Mouse (Mus musculus): ENCODE results near the gene Dnajb9. TPM values are rescaled to one million over a fixed set of nuclear protein-coding genes. Genes with fewer than 3 reads are reported as not detected.

Gene Dnajb9
- polyA plus RNA-seq, 1 experiment from 2014 or later, result 10.4 TPM

DNA sequence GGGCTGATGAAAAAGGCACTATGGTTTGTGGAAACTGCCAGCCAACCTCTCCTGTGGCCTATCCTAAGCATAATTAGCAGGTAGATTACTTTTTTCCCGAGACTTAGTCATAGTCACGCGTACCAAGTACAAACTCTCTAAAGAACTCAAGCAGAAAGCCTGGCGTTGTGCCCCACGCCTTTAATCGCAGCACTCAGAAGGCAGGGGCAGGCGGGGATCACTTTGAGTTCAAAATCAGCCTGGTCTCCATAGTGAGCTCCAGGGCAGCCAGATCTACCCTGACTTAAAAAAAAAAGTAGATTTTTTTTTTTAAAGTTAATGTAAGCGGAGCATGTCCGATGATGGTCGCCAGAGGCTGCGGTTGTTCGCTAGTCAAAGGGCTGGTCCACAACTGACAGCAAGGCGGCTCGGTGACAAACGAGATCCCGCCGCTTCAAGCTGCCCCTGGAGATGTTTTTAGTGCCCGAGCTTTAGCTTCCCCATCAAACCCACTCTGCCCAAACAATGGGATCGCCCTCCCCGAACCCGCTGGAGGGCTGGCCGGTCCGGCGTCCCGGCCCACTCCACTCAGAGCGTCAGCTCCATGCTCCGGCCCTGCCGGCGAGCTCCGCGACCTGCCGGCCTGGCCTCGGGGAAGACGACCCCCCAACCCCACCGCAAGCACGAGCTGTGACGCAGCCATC is 844 bp downstream of the Dnajb9 start:
- H3K9ac ChIP-seq, result peak overlapping the region; percentile 92
- DNase-seq, result peak; percentile 24
- ATAC-seq (ENCODE audit: low read depth), result no peak

DNA sequence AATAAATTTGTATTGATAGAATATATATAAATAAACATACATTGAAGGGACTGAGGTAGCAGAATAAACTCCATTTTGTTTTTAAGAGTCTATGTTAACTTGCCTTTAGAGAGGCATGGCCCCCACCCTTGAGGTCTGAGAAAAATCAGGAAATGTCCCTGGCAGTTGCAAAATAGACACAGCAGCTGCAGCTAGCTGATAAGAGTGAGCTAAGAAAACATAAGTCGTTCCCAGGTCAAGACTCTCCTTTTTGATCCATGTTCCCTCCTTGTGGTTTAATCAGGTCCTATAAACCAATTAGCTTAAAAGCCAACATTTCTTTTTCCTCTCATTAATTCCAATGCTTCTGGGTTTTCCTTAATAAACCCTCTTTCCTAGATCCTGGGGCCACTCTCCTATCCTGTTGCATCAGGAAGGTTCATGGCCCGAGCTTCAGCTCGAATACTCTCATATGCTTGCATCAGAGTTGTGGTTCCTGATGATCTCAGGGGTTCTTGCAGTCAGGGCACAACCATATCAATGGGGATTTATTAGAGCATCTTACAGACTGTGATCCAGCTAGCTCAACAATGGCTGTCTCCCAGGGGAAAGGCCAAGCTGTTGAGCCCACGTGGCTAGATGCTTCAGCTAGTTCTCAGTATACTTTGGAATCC is 12.1 kb downstream of the Dnajb9 start:
- 10% methylated on average over 4 of the region's 4 CpGs for WGBS (ENCODE audit: insufficient replicate concordance)
- peak; percentile 73 for ATAC-seq (ENCODE audit: low read depth)

More for the DNA sequence above, 844 bp downstream of the Dnajb9 start:
- H3K9me3 ChIP-seq (replicated peaks), result no peaks in the 10 kb centered on the region
- H3K4me2 ChIP-seq, result peak overlapping the region; percentile 98
- WGBS (ENCODE audit: insufficient replicate concordance), result under 1% methylated on average over 37 of the region's 37 CpGs
- H3K27me3 ChIP-seq, result no peaks in the 10 kb centered on the region
- H3K4me3 ChIP-seq (replicated peaks), result peak overlapping the region; percentile 91
- H3K36me3 ChIP-seq, result 0 out of 2 replicates have a peak, but pooled peaks cover 6% of the 10 kb centered on the region
- H3K27ac ChIP-seq, result peak overlapping the region; percentile 77
- H3K4me1 ChIP-seq (replicated peaks), result peaks cover 20% of the 10 kb centered on the region

DNA sequence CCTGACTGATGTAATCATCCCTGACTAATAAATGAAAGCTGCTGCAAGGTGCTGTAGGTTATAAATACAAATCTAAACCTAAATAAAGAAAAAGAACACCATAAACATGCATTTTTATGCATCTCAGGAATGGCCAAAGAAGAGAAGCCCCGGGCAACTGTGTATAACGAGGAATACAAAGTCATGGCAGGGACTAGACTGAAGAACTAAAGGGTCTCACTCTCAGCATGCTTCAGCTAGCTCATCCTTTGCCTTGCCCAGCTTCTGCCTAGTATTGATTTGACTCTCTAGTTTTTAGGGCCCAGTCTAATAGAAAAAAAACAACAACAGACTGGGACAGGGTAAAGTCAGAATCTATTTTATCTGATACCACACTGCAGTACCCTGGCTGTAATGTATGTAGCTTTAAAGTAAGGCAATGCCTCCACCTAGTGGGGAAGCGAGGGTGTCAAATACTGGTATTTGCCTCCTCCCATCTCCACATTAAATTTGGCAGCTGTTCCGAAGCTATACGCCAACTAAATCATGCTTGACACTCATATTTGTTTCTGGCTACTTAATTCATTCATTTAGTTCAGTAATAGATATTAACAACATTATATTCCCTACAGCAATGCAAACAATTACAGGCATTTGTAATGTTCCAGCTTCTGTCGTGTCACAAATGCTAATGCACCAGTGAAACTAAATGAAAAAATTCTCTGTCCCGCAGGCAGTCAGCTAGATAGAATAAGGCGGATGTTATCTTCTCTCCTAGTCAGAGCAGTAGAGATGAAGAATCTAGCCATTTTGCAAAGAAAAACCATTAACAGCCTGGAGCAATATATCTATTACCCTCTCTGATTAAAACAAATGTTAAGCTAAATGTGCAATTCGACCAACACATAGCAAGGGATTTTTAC is 28.8 kb downstream of the Dnajb9 start:
- Histone ChIP-seq H3K4me1 (replicated peaks) (no peaks in the 10 kb centered on the region), H3K27me3 (no peaks in the 10 kb centered on the region), H3K9ac (no peak overlapping the region), H3K9me3 (replicated peaks) (no peaks in the 10 kb centered on the region), H3K27ac (no peak overlapping the region), H3K4me3 (replicated peaks) (no peak overlapping the region), H3K4me2 (no peak overlapping the region), H3K36me3 (no peaks in the 10 kb centered on the region)
- no peak for ATAC-seq (ENCODE audit: low read depth)
- WGBS (ENCODE audit: insufficient replicate concordance), result 44% methylated on average over 9 of the region's 9 CpGs
- no peak for DNase-seq

More for the DNA sequence above, 12.1 kb downstream of the Dnajb9 start:
- no peak overlapping the region for H3K4me2 ChIP-seq
- no peaks in the 10 kb centered on the region for H3K9me3 ChIP-seq (replicated peaks)
- H3K4me1 ChIP-seq (replicated peaks), result peaks cover 13% of the 10 kb centered on the region
- DNase-seq, result peak; percentile 52
- no peak overlapping the region for H3K9ac ChIP-seq
- no peaks in the 10 kb centered on the region for H3K27me3 ChIP-seq
- H3K36me3 ChIP-seq, result no peaks in the 10 kb centered on the region
- H3K4me3 ChIP-seq (replicated peaks), result no peak overlapping the region
- H3K27ac ChIP-seq, result no peak overlapping the region; the same call in 1 of the 2 replicates

DNA sequence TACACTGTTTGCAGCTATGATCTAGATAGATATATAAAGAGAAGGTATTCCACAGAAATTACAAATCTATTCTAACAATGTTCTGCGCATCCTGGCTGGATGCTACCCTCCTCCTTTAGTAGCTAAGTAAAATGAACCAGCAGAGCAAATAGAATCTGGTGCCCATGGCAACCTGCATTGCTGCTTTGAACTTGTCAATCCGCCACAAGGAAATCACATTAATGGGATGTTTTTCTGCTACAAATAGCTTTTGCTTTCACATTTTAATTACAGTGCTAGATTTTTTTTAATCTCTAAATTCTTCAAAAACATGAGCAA is 33.1 kb downstream of the Dnajb9 start:
- H3K4me3 ChIP-seq (replicated peaks), result no peak overlapping the region
- no peaks in the 10 kb centered on the region for H3K27me3 ChIP-seq
- H3K9ac ChIP-seq, result no peak overlapping the region
- no peak overlapping the region for H3K27ac ChIP-seq
- H3K9me3 ChIP-seq (replicated peaks), result no peaks in the 10 kb centered on the region
- no peaks in the 10 kb centered on the region for H3K36me3 ChIP-seq
- DNase-seq (no peak), ATAC-seq (ENCODE audit: low read depth) (no peak)
- H3K4me2 ChIP-seq, result no peak overlapping the region
- 64% methylated on average over 2 of the region's 2 CpGs for WGBS (ENCODE audit: insufficient replicate concordance)
- H3K4me1 ChIP-seq (replicated peaks), result no peaks in the 10 kb centered on the region

DNA sequence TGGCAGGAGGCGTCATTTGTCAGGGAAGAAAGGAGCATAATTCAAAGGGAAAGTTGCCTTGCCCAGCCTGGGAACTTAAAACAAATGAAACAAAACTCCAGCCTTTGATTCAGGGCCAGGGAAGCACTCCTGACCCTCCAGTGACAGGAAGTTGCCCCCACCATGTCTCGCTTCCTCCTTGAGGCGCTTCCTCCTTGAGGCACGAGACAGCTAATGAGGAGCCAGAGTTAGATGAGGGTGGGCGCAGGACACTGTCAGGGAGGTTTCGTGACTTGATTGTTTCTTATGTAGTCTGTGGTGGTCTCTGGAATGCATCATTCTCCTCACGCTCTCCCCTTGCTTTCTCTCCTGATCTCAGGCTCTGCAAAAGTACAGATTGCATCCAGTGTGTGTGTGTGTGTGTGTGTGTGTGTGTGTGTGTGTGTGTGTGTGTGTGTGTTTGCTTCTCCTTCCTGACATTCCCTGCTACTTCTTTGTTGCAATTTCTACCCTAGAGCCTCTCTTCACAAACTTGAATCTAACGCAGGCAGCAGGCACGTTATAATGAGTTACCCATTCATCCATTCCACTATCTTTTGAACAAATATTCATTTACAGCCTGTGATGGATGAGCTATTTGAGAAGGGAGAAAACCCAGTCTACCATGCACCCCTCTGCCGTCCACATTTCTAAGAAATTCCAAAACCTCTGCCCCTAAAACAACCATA is 33.6 kb downstream of the Dnajb9 start:
- no peaks in the 10 kb centered on the region for H3K36me3 ChIP-seq
- no peak for DNase-seq
- 35% methylated on average over 10 of the region's 10 CpGs for WGBS (ENCODE audit: insufficient replicate concordance)
- H3K27ac ChIP-seq, result no peak overlapping the region
- H3K27me3 ChIP-seq, result no peaks in the 10 kb centered on the region
- no peaks in the 10 kb centered on the region for H3K4me1 ChIP-seq (replicated peaks)
- ATAC-seq (ENCODE audit: low read depth), result no peak
- H3K4me3 ChIP-seq (replicated peaks), result no peak overlapping the region
- H3K9me3 ChIP-seq (replicated peaks), result no peaks in the 10 kb centered on the region
- H3K9ac ChIP-seq, result no peak overlapping the region
- H3K4me2 ChIP-seq, result no peak overlapping the region

DNA sequence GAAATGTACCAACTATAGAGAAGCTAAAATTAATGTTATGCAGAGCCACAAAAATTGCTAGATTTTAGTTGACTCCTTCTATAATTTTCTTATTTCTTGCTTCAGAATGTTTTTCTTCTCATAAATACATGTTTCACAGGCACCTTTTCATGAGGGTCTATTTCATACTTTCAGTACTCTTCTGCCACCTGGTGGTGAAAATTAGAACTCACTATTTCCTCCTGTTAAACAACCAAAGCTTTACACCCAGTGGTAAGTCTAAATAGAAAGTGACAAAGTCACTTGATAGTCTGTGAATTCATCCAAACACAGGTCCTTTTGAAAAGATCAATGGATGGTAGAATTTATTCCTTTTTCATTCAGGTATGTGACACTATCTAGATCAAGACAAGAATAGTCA is 43.2 kb downstream of the Dnajb9 start:
- no peak for ATAC-seq (ENCODE audit: low read depth)
- H3K36me3 ChIP-seq, result no peaks in the 10 kb centered on the region
- no peak overlapping the region for H3K4me2 ChIP-seq
- no peaks in the 10 kb centered on the region for H3K27me3 ChIP-seq
- no peak overlapping the region for H3K9ac ChIP-seq
- no peak for DNase-seq
- no peak overlapping the region for H3K4me3 ChIP-seq (replicated peaks)
- H3K9me3 ChIP-seq (replicated peaks), result no peaks in the 10 kb centered on the region
- H3K27ac ChIP-seq, result no peak overlapping the region
- H3K4me1 ChIP-seq (replicated peaks), result no peaks in the 10 kb centered on the region

DNA sequence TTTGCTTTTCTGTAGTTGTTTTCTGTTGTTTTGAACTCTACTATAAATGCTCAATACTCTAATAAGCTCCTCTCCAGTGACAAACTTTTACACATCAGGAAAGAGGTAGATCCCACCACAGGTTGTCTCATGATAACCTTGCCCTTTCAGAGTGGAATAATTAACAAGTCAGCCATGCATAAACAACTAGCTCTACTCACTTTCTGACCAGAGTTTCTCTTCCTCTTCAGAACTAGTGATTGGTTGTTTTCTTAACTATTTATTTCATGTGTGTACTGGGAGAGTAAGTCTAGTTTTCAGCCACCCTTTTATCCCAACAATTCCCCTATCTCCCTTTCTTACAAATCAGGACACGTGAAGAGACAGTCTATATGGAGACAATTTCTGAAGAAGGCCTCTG is 50.8 kb downstream of the Dnajb9 start:
- H3K36me3 ChIP-seq, result no peaks in the 10 kb centered on the region
- WGBS (ENCODE audit: insufficient replicate concordance), result 44% methylated on average over 1 of the region's 1 CpGs
- ATAC-seq (ENCODE audit: low read depth), result no peak

More for the DNA sequence above, 50.8 kb downstream of the Dnajb9 start:
- Histone ChIP-seq H3K9ac (no peak overlapping the region), H3K9me3 (replicated peaks) (no peaks in the 10 kb centered on the region), H3K4me3 (replicated peaks) (no peak overlapping the region), H3K27me3 (no peaks in the 10 kb centered on the region), H3K4me2 (no peak overlapping the region), H3K27ac (no peak overlapping the region), H3K4me1 (replicated peaks) (no peaks in the 10 kb centered on the region)
- no peak for DNase-seq

Small RNA genes lying within 50 kb of the gene (microRNA-seq; reads per million reads assigned to microRNA genes)
- not detected for gene Mir5627

Other genes starting within 250 kb of the Dnajb9 start
- 22.5 and 32.5 TPM in 2 replicates for gene Pnpla8, start 11.0 kb upstream of the Dnajb9 start, polyA plus RNA-seq (2015; fragmentation: Nextera tagmentation; extraction: Ambion mirVana)
- 0.21 and 0.36 TPM in 2 replicates for gene Nrcam, start 118.6 kb upstream of the Dnajb9 start, polyA plus RNA-seq (2015; fragmentation: Nextera tagmentation; extraction: Ambion mirVana)